In genomic region chr1:187484821-187485220, GRCm38 (mm10) we compare ENCODE assay signal across 25 mouse cellular contexts.
"Had no signal": no experiment of that assay in that cellular context is flagged by ENCODE, and none has a peak within 500 bp of the region (broad histone marks: within the 10 kb centered on the region; RNA-seq: fewer than 3 reads in every experiment).

No protein-coding gene starts in this region.

- ATAC-seq: intestine, embryonic 15.5 days; liver, embryonic 12.5 days; midbrain, embryonic 15.5 days had no signal

- H3K4me3 ChIP-seq: intestine, embryonic 15.5 days; kidney, embryonic 15.5 days; left cerebral cortex, adult 2 months; limb, embryonic 13.5 days; liver, embryonic 12.5 days; liver, embryonic 15.5 days; midbrain, embryonic 12.5 days; midbrain, embryonic 15.5 days; neural tube, embryonic 12.5 days; neural tube, embryonic 15.5 days had no signal

- H3K4me1 ChIP-seq: intestine, embryonic 15.5 days; kidney, embryonic 15.5 days; liver, embryonic 12.5 days; liver, embryonic 15.5 days; midbrain, embryonic 12.5 days; midbrain, embryonic 15.5 days; neural tube, embryonic 12.5 days; neural tube, embryonic 15.5 days had no signal

- H3K36me3 ChIP-seq: intestine, embryonic 15.5 days; kidney, embryonic 15.5 days; limb, embryonic 13.5 days; liver, embryonic 12.5 days; liver, embryonic 15.5 days; midbrain, embryonic 12.5 days; midbrain, embryonic 15.5 days; neural tube, embryonic 12.5 days; neural tube, embryonic 15.5 days had no signal

- H3K9ac ChIP-seq: intestine, embryonic 15.5 days; kidney, embryonic 15.5 days; limb, embryonic 13.5 days; liver, embryonic 12.5 days; liver, embryonic 15.5 days; lung, embryonic 14.5 days; midbrain, embryonic 12.5 days; midbrain, embryonic 15.5 days; neural tube, embryonic 12.5 days; neural tube, embryonic 15.5 days had no signal

- H3K4me2 ChIP-seq: intestine, embryonic 15.5 days; kidney, embryonic 15.5 days; limb, embryonic 13.5 days; liver, embryonic 12.5 days; liver, embryonic 15.5 days; lung, embryonic 14.5 days; midbrain, embryonic 12.5 days; midbrain, embryonic 15.5 days; neural tube, embryonic 12.5 days; neural tube, embryonic 15.5 days had no signal

- H3K27me3 ChIP-seq: intestine, embryonic 15.5 days; kidney, embryonic 15.5 days; limb, embryonic 13.5 days; liver, embryonic 12.5 days; liver, embryonic 15.5 days; midbrain, embryonic 12.5 days; midbrain, embryonic 15.5 days; neural tube, embryonic 12.5 days; neural tube, embryonic 15.5 days had no signal

- DNase-seq: kidney, adult 11 months; kidney, adult 8-10 months; kidney, postnatal 10 days; kidney, postnatal 36 days; layer of hippocampus, postnatal 36 days; left cerebral cortex, postnatal 4 days; lung, embryonic 14.5 days; right cerebral cortex, adult 18-20 months; right cerebral cortex, postnatal 14 days; right cerebral cortex, postnatal 4 days; thymus, adult 2 months; thymus, postnatal 14 days; thymus, postnatal 4 days had no signal

- H3K27ac ChIP-seq: intestine, embryonic 15.5 days; kidney, embryonic 15.5 days; left cerebral cortex, adult 2 months; limb, embryonic 13.5 days; liver, embryonic 12.5 days; liver, embryonic 15.5 days; macrophage; midbrain, embryonic 12.5 days; midbrain, embryonic 15.5 days; neural tube, embryonic 12.5 days; neural tube, embryonic 15.5 days; stomach, postnatal 0 days had no signal

- H3K9me3 ChIP-seq: intestine, embryonic 15.5 days; kidney, embryonic 15.5 days; limb, embryonic 13.5 days; liver, embryonic 12.5 days; liver, embryonic 15.5 days; midbrain, embryonic 12.5 days; midbrain, embryonic 15.5 days; neural tube, embryonic 12.5 days; neural tube, embryonic 15.5 days had no signal
